Mouse (Mus musculus): ENCODE results near the gene Tead1. TPM values are rescaled to one million over a fixed set of nuclear protein-coding genes. Genes with fewer than 3 reads are reported as not detected.

Tead1 gene
- 3.6 TPM for polyA plus RNA-seq (2014; fragmentation: Illumina TruSeq; extraction: RNeasy Lipid Tissue Mini Kit (QIAGEN cat#74804); ENCODE audit: low read depth, low replicate concordance)

DNA sequence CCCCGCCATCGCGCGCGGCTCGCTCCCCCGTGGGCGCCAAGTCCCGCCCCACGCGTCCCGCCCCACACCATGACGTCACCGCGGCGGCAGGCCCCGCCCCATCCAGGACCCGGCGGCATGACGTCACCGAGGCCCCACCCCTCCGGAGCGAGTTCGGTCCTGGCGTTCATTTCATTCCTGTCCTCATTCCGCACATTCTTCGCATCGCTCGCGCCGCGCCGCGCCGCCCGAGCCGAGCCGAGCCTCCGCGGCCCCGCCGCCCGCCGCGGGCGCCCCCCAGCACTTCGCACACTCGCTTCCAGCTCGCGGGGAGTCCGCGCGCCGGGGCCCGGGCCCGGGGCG, at the start of gene Tead1:
Tead1 (plus strand) TSS at position 148 of the 342 bp plus-strand sequence.

DNA sequence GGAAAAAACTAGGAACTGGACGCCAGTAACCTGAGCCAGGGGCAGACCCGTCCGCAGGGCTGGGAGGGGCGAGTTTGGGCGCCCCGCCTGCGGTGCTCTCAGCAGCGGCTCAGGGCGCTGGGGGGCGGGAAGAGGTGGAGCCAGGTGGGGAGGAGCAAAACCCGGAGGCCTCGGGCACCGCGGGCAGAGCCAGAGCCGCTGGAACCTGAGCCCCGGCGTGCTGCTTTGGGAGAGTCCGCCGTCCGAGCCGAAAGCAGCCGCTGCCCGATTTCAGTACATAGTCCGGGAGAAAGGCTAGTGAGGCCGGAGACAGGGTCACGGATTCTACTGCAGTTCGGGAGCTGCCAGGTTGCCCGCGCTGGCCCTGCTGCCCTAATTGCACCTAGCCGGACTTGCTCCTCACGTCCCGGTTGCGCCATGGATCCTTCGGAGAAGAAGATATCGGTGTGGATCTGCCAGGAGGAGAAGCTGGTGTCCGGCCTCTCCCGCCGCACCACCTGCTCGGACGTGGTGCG, 274.7 kb downstream of the Tead1 start, which contains the start of gene Rassf10:
Rassf10 (plus strand) TSS at position 186 of the 515 bp plus-strand sequence.

